Mouse (Mus musculus): Measurements from ENCODE around the gene Lrmda.

The Lrmda gene

DNA sequence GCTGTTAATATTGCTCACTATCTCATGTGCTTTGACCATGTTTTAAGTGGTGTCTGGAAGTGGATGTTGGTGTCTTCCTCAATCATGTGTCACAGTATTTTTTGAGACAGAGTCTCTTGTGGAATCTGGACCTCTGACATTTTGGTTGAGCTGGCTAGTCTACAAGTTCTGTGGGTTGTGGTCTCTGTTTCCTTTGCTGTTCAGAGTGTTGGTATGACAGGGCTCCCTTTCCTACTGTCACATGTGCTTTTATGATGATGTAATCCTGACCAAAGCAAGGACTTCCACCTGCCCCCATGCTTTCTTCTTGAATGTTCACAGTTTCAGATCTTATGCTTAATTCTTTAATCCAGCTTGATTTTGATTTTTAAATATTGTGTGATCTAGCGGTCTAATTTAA lies 879.8 kb downstream of the Lrmda start:
- no peak for DNase-seq (ENCODE audit: low read depth)

DNA sequence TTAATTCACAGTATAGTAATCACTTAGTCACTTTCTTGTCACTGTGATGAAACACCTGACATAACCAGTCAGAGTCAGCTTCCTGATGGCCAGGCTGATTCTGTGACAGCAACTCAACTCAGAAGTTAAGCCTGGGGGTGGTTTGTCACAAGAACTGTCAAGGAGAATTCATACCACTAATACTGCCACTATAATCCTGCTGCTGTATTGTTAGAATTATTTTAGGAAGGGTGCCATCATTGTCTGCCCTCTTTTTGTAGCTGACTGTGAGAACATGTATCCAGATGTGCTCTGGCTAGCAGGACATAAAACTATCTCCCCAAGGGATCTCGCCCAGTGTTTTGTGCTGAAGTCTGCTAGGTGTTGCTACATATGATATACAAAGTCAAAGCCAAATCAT lies 882.6 kb downstream of the Lrmda start:
- DNase-seq (ENCODE audit: low read depth), result no peak

- no peak for DNase-seq (ENCODE audit: low read depth)
These were observed 883.4 kb downstream of the Lrmda start for GRCm38 (mm10) chr14:22902914-22903313.

- DNase-seq (ENCODE audit: low read depth), result no peak
These were observed 886.5 kb downstream of the Lrmda start for GRCm38 (mm10) chr14:22905741-22906667.

DNA sequence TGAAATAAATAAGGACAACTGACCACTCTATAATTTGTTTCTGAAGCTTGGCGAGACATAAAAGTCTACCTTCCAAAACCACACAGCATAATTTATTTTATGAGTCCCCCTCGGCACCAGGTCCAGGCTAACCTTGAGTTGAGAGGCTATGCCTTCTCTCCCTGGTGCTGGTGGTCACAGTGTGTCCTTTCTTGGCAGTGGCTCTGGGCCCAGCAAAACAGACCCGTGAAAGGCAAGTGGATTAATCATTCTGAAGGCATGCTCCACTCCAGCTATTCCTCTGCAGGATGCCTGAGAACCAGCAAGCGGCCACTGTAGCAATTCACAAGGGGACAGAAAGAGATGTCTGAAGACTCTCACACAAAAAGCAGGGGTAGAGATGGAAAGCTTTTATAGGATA lies 887.2 kb downstream of the Lrmda start:
- DNase-seq (ENCODE audit: low read depth), result no peak

- no peak for DNase-seq (ENCODE audit: low read depth)
These were observed 887.7 kb downstream of the Lrmda start for GRCm38 (mm10) chr14:22907221-22907620.

DNA sequence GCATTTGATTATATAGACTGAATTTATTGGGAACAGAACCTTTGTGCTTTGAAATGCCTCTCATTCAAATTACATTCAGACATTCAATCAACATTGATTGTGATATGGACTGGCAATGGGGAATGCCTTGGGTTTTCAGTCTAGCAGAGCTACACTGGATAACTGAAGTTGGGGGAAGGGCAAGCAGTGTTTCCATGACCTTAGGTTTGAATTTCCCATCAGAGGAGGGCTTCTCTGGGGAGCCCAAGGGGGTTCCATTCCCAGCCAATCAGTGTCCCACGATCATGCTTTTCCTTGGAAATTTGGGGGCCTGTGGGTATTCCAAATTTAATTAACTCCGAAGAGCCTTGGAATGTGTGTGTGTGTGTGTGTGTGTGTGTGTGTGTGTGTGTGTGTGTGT lies 888.5 kb downstream of the Lrmda start:
- no peak for DNase-seq (ENCODE audit: low read depth)

GRCm38 (mm10) chr14:22915463-22915862 lies 896.0 kb downstream of the Lrmda start:
- no peak for DNase-seq (ENCODE audit: low read depth)

GRCm38 (mm10) chr14:22918499-22918898 lies 899.0 kb downstream of the Lrmda start:
- DNase-seq (ENCODE audit: low read depth), result no peak

GRCm38 (mm10) chr14:22918931-22919330 lies 899.4 kb downstream of the Lrmda start:
- no peak for DNase-seq (ENCODE audit: low read depth)

- no peak for DNase-seq (ENCODE audit: low read depth)
These were observed 901.6 kb downstream of the Lrmda start for GRCm38 (mm10) chr14:22921152-22921551.

DNA sequence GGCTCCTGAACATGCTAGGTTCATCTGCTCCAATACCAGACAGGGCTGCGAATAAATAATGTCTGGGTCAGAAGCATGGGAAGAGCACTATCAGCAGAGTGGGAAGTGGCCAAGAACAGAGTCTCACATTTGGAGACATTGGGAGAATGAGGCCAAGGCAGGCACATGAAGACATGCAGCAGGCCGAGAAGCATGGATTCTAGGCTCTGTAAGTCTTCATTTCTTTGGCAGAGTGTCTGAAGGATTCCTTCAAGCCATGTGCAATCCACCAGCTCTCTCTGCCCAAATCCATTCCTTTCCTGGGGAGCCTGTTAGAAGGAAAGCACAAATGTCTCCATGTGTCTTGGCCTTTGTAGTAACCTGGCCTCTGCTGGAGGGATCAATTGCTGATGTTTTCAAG lies 902.3 kb downstream of the Lrmda start:
- DNase-seq (ENCODE audit: low read depth), result no peak

DNA sequence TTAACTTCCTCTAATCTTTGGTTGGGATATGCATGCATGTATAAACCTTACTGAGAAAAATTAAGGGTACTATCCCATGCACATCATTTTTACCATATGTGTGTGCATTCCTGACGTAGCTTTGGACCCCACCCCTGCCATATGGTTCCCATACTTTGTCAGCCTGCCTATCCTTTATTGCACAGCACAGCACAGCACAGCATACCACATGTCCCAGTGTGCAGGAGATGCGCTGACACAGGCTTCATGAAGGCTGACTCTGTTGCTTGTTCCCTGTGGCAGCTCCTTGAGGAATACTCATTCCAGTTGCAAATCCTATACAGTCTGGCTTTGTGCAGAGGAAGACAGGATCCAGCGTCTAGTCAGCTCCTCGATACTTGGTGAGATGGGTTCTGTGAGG lies 903.1 kb downstream of the Lrmda start:
- no peak for DNase-seq (ENCODE audit: low read depth)

- no peak for DNase-seq (ENCODE audit: low read depth)
These were observed 903.7 kb downstream of the Lrmda start for GRCm38 (mm10) chr14:22923251-22923650.

GRCm38 (mm10) chr14:22928263-22928662 lies 908.8 kb downstream of the Lrmda start:
- no peak for DNase-seq (ENCODE audit: low read depth)

DNA sequence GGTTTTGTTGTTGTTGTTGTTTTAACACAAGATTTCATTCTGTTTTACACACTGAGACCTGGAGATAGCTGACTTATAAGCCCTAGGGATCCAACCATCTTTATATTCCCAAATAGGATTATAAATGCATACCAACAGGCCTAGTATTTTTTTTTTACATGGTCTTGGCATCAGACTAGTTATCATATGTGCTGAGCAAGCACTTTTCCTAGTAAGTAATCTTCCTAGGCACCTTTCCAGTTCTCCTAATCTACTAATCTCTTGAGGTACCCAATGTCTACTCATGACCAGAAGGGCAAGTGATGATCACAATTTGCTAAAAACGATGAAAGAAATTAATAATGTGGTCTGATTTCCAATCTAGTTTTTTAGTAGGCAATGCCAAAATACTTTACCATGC lies 909.2 kb downstream of the Lrmda start:
- DNase-seq (ENCODE audit: low read depth), result no peak

GRCm38 (mm10) chr14:22929585-22929984 lies 910.1 kb downstream of the Lrmda start:
- DNase-seq (ENCODE audit: low read depth), result no peak

DNA sequence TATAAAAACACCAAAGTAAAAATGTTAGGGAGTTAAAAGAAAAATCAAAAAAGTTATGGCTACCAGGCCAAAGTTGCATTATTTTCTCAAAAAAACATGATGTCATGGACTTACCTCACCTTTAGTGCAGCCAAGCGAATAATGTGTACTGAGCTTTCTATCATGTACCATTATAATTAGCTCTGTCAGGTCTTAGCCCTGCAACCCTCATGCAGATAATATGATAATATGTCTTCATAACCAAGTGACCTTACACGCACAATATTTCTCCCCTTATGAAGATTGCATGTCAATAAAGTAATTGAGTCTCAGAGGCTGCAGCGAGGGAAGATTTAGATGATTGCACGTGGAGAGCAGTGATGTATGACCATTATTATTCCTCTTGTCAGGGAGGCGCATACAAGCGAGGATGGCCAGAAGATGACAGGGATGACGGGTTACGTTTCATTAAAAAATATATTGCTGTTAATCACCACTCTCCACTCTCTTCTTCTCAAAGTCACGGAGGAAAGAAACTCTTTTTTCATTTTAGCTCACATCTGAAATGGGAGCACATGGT lies 911.1 kb downstream of the Lrmda start:
- DNase-seq (ENCODE audit: low read depth), result no peak

DNA sequence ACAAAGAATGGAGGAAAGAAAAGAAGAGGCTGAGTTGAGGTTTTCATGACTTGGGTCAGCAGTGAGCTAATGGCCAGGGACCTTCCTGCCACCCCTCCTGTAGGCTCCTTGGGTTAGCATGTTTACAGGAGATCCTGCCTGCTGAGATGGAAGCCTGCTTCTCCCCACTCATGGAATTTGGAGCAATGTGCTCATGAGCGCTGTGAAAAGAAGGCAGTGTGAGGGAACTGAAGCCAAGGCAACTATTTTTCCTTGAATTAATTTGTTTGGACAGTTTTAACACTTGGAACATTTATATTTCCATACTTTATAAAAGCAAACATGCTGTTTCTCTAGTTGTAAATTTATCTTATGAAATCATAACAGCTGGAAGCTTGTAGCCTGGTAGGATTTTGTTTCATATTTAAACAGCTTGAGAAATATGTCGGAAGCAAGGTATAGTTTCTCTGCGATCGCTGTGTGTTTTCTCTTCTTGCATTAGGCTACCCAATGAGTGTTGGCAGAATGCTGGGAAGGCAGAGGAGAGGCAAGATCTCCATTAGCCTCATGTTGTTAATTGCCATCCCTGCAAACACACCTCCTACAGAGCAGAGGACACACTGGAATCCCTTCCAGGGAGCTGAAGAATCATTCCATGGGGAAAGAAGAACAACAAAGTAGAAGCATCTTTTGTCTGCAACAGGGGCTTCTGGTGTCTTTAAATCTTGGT lies 911.8 kb downstream of the Lrmda start:
- no peak for DNase-seq (ENCODE audit: low read depth)

- no peak for DNase-seq (ENCODE audit: low read depth)
These were observed 917.2 kb downstream of the Lrmda start for GRCm38 (mm10) chr14:22936701-22937100.

DNA sequence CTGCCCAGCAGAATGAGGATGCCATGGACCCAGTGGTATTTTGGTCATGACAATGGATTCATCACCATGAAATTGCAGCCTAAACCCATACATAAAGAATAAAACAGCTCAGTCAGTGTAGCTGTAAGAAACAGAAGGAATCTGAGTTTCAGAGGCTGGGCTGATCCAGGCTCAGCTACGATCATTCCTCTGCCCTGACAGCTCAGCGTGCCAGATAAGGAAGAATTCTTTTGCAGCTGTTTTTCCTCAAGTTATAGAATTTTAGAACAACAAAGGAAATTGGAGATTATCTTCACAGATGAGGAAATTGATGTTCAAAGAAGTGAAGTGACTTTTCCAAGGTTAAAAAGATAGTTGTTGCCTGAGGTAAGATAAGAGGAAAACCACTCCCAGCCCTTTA lies 921.1 kb downstream of the Lrmda start:
- no peak for DNase-seq (ENCODE audit: low read depth)

DNA sequence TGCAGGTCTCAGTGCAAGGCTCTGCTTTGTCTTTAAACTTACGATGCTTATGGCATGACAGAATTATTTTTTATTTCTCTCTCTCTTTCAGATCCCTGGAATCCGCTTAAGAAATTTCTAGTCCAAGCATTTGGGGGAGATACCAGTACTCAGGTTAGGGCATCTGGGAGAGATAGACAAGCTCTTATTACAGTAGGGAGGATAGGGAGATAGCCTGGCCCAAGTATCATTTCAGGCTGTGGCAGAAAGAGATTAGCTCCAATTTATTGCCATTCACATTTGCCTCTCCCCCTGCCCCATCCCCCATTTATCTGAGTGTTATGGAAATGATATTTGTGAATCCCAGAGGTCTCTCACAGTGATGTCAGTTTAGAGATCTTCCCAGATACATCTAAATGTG lies 923.1 kb downstream of the Lrmda start:
- no peak for DNase-seq (ENCODE audit: low read depth)

- DNase-seq (ENCODE audit: low read depth), result no peak
These were observed 930.0 kb downstream of the Lrmda start for GRCm38 (mm10) chr14:22949466-22949865.
